Mouse (Mus musculus) forebrain, embryonic 10.5 days (tissue): ENCODE measurements around the gene Olfr166. TPM values are rescaled to one million over a fixed set of nuclear protein-coding genes. Genes with fewer than 3 reads are reported as not detected.
"Not testable (repeated sequence)": the region's sequence is repeated elsewhere in the genome, so short reads cannot be mapped to it uniquely, and the experiment has no call there.

Experiments used
- DNase-seq: peaks from one replicate; pipeline ENCODE4 v3.0.0-alpha.2; 2017; ENCODE audit warnings: low spot score; ENCODE audit errors: extremely low spot score
- H3K27ac ChIP-seq: fragments of 300-500 bp; sonication (generic); 2 replicates; pipeline ENCODE4 v1.5.1; 2016; ENCODE audit warnings: mild to moderate bottlenecking
- H3K27me3 ChIP-seq: fragments of 300-500 bp; sonication (generic); 2 replicates; pipeline ENCODE4 v1.6.1; 2016; ENCODE audit warnings: mild to moderate bottlenecking; ENCODE audit not compliant: poor library complexity, severe bottlenecking
- H3K36me3 ChIP-seq: fragments of 300-500 bp; sonication (generic); replicated peaks from 2 replicates; pipeline ENCODE4 v1.6.1; 2016; ENCODE audit warnings: mild to moderate bottlenecking, moderate library complexity
- H3K4me1 ChIP-seq: fragments of 300-500 bp; sonication (generic); 2 replicates; pipeline ENCODE4 v1.6.1; 2016
- H3K4me3 ChIP-seq: fragments of 300-500 bp; sonication (generic); 2 replicates; pipeline ENCODE4 v1.5.1; 2016; ENCODE audit warnings: mild to moderate bottlenecking, moderate library complexity
- H3K9me3 ChIP-seq: fragments of 300-500 bp; sonication (generic); 2 replicates; pipeline ENCODE4 v1.6.1; 2016; ENCODE audit warnings: mild to moderate bottlenecking, moderate library complexity
- WGBS: fragments of 180-500 bp; shearing (Covaris S2); methylation state at CpG from one replicate; pipeline ENCODE4 v1.1.7; 2016; 5-methylcytosine and 5-hydroxymethylcytosine counted together
- polyA plus RNA-seq: library from polyadenylated mRNA; unstranded; fragments of >200 nt; fragmentation: Nextera tagmentation; extraction: Ambion mirVana; gene quantifications from 2 replicates; pipeline ENCODE4 v1.2.1, GENCODE M21; 2016

The Olfr166 gene
- polyA plus RNA-seq: not detected in 2 replicates

DNA sequence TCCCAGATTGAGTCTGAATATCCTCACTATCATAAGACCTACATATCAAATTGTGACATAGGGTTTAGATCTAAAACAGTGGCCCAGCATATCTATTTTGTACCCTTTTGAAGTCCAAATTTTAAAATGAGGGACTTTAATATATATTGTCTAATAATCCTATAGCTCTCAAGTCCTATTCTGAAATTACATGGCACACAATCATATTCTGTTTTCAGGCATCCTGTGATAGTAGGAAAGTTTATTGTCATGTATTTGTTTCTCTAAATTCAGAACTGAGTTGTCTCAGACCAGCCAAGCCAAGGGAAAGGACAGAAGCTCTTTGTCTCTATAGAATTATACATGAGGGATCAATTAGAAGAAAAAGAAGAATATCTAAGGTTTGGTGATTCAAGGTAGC is at the start of gene Olfr166:
Gene Olfr166, plus strand, starts transcription at position 301 of the 400 bp plus-strand sequence.
- no peaks in the 10 kb centered on the region for H3K27me3 ChIP-seq
- no peak within 1 kb of the TSS for H3K4me3 ChIP-seq
- no peaks in the 10 kb centered on the region for H3K36me3 ChIP-seq
- no peak for DNase-seq
- H3K4me1 ChIP-seq: no peaks in the 10 kb centered on the region
- H3K27ac ChIP-seq: no peak within 1 kb of the TSS
- peaks cover 18% of the 10 kb centered on the region for H3K9me3 ChIP-seq

DNA sequence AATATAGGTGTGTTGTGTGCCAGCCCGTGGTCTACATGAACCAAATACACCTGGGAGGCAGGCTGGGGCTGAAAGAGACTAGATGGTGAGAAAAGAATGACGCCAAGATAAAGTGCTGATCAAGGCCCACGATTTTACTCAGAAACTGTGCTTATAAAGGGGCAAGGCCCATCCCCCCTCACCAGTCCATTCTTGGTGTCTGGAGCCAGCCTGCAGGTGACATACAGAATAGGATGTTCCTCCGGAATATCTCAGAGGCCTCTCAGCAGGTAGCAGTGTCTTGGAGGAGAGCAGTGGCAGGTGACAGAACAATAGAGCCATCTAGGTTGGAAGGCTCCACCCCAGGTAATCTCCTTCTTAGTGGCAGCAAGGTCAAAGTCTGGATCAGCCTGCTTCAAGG is 24.8 kb upstream of the Olfr166 start:
- H3K36me3 ChIP-seq, H3K4me3 ChIP-seq, H3K4me1 ChIP-seq, H3K9me3 ChIP-seq, H3K27ac ChIP-seq, DNase-seq, H3K27me3 ChIP-seq: not testable (repeated sequence)
- 82% methylated on average over 4 of the region's 4 CpGs for WGBS

DNA sequence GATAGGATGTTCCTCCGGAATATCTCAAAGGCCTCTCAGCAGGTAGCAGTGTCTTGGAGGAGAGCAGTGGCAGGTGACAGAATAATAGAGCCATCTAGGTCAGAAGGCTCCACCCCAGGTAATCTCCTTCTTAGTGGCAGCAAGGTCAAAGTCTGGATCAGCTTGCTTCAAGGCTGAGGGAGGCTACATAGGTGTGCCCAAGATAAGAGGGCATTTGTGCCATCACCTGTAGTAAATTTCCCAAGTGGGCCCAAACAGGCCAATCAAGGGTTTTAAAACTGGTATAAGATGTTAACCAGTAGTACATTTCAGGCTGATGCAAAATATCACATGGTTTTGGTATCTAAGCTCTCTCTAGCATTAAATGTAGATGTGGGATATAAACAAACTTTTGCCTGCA is 19.1 kb upstream of the Olfr166 start:
- no peak for DNase-seq
- WGBS: 100% methylated on average over 1 of the region's 1 CpGs
- peaks cover 5% of the 10 kb centered on the region; the same call in 1 of the 2 replicates for H3K9me3 ChIP-seq

GRCm38 (mm10) chr16:19522166-19522565 is 38.7 kb downstream of the Olfr166 start, which contains the start of gene Olfr167:
TSS of gene Olfr167 (minus strand) at chr16:19522266.
- no peak for DNase-seq
- Histone ChIP-seq H3K4me3 (no peak within 1 kb of the TSS), H3K36me3 (no peaks in the 10 kb centered on the region), H3K27ac (no peak within 1 kb of the TSS), H3K27me3 (no peaks in the 10 kb centered on the region), H3K9me3 (no peaks in the 10 kb centered on the region), H3K4me1 (no peaks in the 10 kb centered on the region)
- WGBS: 93% methylated on average over 2 of the region's 2 CpGs

More for the DNA sequence above, 19.1 kb upstream of the Olfr166 start:
- Histone ChIP-seq H3K27me3 (no peaks in the 10 kb centered on the region), H3K27ac (no peak overlapping the region), H3K36me3 (no peaks in the 10 kb centered on the region), H3K4me1 (no peaks in the 10 kb centered on the region), H3K4me3 (no peak overlapping the region)

GRCm38 (mm10) chr16:19535455-19535854 is 52.0 kb downstream of the Olfr166 start, which contains the start of gene Olfr168:
TSS of gene Olfr168 (minus strand) at chr16:19535555.
- no peaks in the 10 kb centered on the region for H3K4me1 ChIP-seq
- DNase-seq: no peak
- H3K27ac ChIP-seq: no peak within 1 kb of the TSS
- 0 out of 2 replicates have a peak, but pooled peaks cover 16% of the 10 kb centered on the region for H3K9me3 ChIP-seq
- no peaks in the 10 kb centered on the region for H3K36me3 ChIP-seq
- no peaks in the 10 kb centered on the region for H3K27me3 ChIP-seq
- no peak within 1 kb of the TSS for H3K4me3 ChIP-seq

Other genes with a start within 250 kb of the Olfr166 start
- gene Olfr164, start 169.6 kb upstream of the Olfr166 start, polyA plus RNA-seq: not detected in 2 replicates
- gene Olfr165, start 60.6 kb upstream of the Olfr166 start, polyA plus RNA-seq: not detected in 2 replicates
- not detected in 2 replicates for gene Olfr167, start 38.6 kb downstream of the Olfr166 start, polyA plus RNA-seq
- not detected in 2 replicates for gene Olfr168, start 51.9 kb downstream of the Olfr166 start, polyA plus RNA-seq
- not detected in 2 replicates for gene Olfr169, start 88.1 kb downstream of the Olfr166 start, polyA plus RNA-seq
- not detected in 2 replicates for gene Olfr170, start 128.2 kb downstream of the Olfr166 start, polyA plus RNA-seq
- gene Olfr171, start 146.2 kb downstream of the Olfr166 start, polyA plus RNA-seq: not detected in 2 replicates
- not detected in 2 replicates for gene Lamp3, start 222.7 kb downstream of the Olfr166 start, polyA plus RNA-seq